Mouse (Mus musculus) heart, adult 2 months (tissue): Measurements from ENCODE around the gene Otud3. TPM values are rescaled to one million over a fixed set of nuclear protein-coding genes. Genes with fewer than 3 reads are reported as not detected.
"Not testable (repeated sequence)": the region's sequence is repeated elsewhere in the genome, so short reads cannot be mapped to it uniquely, and the experiment has no call there.

Experiments
- DNase-seq, 2 experiments: peaks; one replicate each; pipeline ENCODE4 v3.0.0; 2021
- H3K27ac ChIP-seq: fragments of 200-600 bp; 2 replicates; pipeline ENCODE4 v1.8.1; 2022
- H3K27me3 ChIP-seq: fragments of 200-500 bp; 2 replicates; pipeline ENCODE4 v1.6.1; 2012; ENCODE audit warnings: mild to moderate bottlenecking, low read length, inconsistent platforms, mixed read lengths; ENCODE audit not compliant: control insufficient read depth, insufficient read depth
- H3K36me3 ChIP-seq: fragments of 200-500 bp; 2 replicates; pipeline ENCODE4 v1.6.1; 2012; ENCODE audit warnings: low read length, inconsistent platforms; ENCODE audit not compliant: control insufficient read depth, insufficient read depth
- H3K4me1 ChIP-seq: fragments of 200-500 bp; 2 replicates; pipeline ENCODE4 v1.6.1; 2011; ENCODE audit warnings: low read length; ENCODE audit not compliant: control insufficient read depth, insufficient read depth
- H3K4me3 ChIP-seq: fragments of 200-600 bp; 2 replicates; pipeline ENCODE4 v1.8.1; 2022
- H3K79me2 ChIP-seq: fragments of 200-500 bp; replicated peaks from 2 replicates; pipeline ENCODE4 v1.6.1; 2012; ENCODE audit warnings: mild to moderate bottlenecking, inconsistent platforms, low read length, moderate library complexity, mixed read lengths; ENCODE audit not compliant: control insufficient read depth, insufficient read depth
- H3K9ac ChIP-seq: fragments of 200-500 bp; 2 replicates; pipeline ENCODE4 v1.6.1; 2012; ENCODE audit warnings: low read depth, mild to moderate bottlenecking, control low read depth, inconsistent platforms, low read length, mixed read lengths
- CTCF ChIP-seq: fragments of 200-600 bp; IDR thresholded peaks from 2 replicates; pipeline ENCODE4 v1.8.1; 2022; ENCODE audit warnings: antibody characterized with exemption, mild to moderate bottlenecking, moderate library complexity
- EP300 ChIP-seq: fragments of 200-500 bp; IDR thresholded peaks from 2 replicates; pipeline ENCODE4 v1.6.1; 2011; ENCODE audit warnings: low read depth, low read length, control low read depth; ENCODE audit not compliant: insufficient read depth
- POLR2A ChIP-seq: fragments of 200-500 bp; IDR thresholded peaks from 2 replicates; pipeline ENCODE4 v1.6.1; 2011; ENCODE audit warnings: mild to moderate bottlenecking, low read depth, low read length, control low read depth; ENCODE audit not compliant: insufficient read depth
- WGBS: fragments of 180-500 bp; shearing (Covaris S2); methylation state at CpG from one replicate; pipeline ENCODE4 v1.1.7; 2018; 5-methylcytosine and 5-hydroxymethylcytosine counted together
- intact Hi-C: fragments of 180-260 bp; cut with DNase I; formaldehyde crosslinking; loops from one replicate; pipeline ENCODE4 v1.15.1; 2025
- polyA plus RNA-seq: library from polyadenylated mRNA; depleted of rRNA; stranded (reverse); fragments of >200 nt; gene quantifications from 2 replicates; pipeline ENCODE4 v1.2.3, GENCODE M21; 2012
- total RNA-seq, 2 experiments: library from RNA; stranded (reverse); gene quantifications; 2 replicates each; pipeline ENCODE4 v1.2.3; 2021

The Otud3 gene
- total and polyA plus RNA-seq, 3 experiments = 6.1 to 11.7 (median 10.4) TPM

- H3K4me1 ChIP-seq = no peaks in the 10 kb centered on the region
- peaks cover 4% of the 10 kb centered on the region; the same call in 1 of the 2 replicates for H3K79me2 ChIP-seq
- no peaks in the 10 kb centered on the region for H3K27me3 ChIP-seq
- DNase-seq = no peak
- intact Hi-C loops = no loop called here
- no peak overlapping the region for H3K4me3 ChIP-seq
- no peak overlapping the region for H3K9ac ChIP-seq
- WGBS = 94% methylated on average over 18 of the region's 18 CpGs
- H3K27ac ChIP-seq = no peak overlapping the region
- no peak for TF ChIP-seq CTCF
- no peak for TF ChIP-seq POLR2A
- TF ChIP-seq EP300 = no peak
- no peaks in the 10 kb centered on the region for H3K36me3 ChIP-seq
Measured at GRCm38 (mm10) chr4:138905624-138906337, 8.0 kb downstream of the Otud3 start.

GRCm38 (mm10) chr4:138899361-138899760 lies 14.4 kb downstream of the Otud3 start:
- no peak for DNase-seq
- TF ChIP-seq EP300 (no peak), POLR2A (no peak), CTCF (no peak)
- no peak overlapping the region for H3K4me3 ChIP-seq
- 59% methylated on average over 7 of the region's 7 CpGs for WGBS
- H3K27me3 ChIP-seq = no peaks in the 10 kb centered on the region
- H3K36me3 ChIP-seq = no peaks in the 10 kb centered on the region
- H3K27ac ChIP-seq = no peak overlapping the region
- no peak overlapping the region for H3K9ac ChIP-seq
- H3K79me2 ChIP-seq = no peaks in the 10 kb centered on the region
- H3K4me1 ChIP-seq = no peaks in the 10 kb centered on the region
- intact Hi-C loops = no loop called here

GRCm38 (mm10) chr4:138893789-138894188 lies 20.0 kb downstream of the Otud3 start:
- H3K79me2 ChIP-seq, intact Hi-C loops, H3K9ac ChIP-seq, DNase-seq, H3K27me3 ChIP-seq, H3K4me3 ChIP-seq, H3K27ac ChIP-seq, H3K36me3 ChIP-seq, H3K4me1 ChIP-seq: not testable (repeated sequence)
- WGBS = 90% methylated on average over 11 of the region's 11 CpGs

- intact Hi-C loops = no loop called here
- WGBS = 83% methylated on average over 6 of the region's 6 CpGs
- no peaks in the 10 kb centered on the region for H3K4me1 ChIP-seq
- DNase-seq = no peak
- no peak overlapping the region for H3K4me3 ChIP-seq
- H3K27ac ChIP-seq = no peak overlapping the region
- H3K36me3 ChIP-seq = no peaks in the 10 kb centered on the region
- TF ChIP-seq EP300 (no peak), CTCF (no peak), POLR2A (no peak)
- no peaks in the 10 kb centered on the region for H3K79me2 ChIP-seq
- H3K27me3 ChIP-seq = no peaks in the 10 kb centered on the region
- H3K9ac ChIP-seq = no peak overlapping the region
Measured at GRCm38 (mm10) chr4:138892655-138893054, 21.1 kb downstream of the Otud3 start.

GRCm38 (mm10) chr4:138889635-138890034 lies 24.1 kb downstream of the Otud3 start:
- intact Hi-C loops = no loop called here
- Histone ChIP-seq H3K36me3 (no peaks in the 10 kb centered on the region), H3K4me3 (no peak overlapping the region), H3K4me1 (no peaks in the 10 kb centered on the region), H3K79me2 (no peaks in the 10 kb centered on the region), H3K27ac (no peak overlapping the region), H3K27me3 (no peaks in the 10 kb centered on the region), H3K9ac (no peak overlapping the region)
- TF ChIP-seq POLR2A (no peak), EP300 (no peak), CTCF (no peak)
- peak; percentile 31 to 35 for DNase-seq
- 55% methylated on average over 8 of the region's 8 CpGs for WGBS

GRCm38 (mm10) chr4:138889165-138889564 lies 24.6 kb downstream of the Otud3 start:
- no peak overlapping the region for H3K27ac ChIP-seq

More at GRCm38 (mm10) chr4:138889165-138889564, 24.6 kb downstream of the Otud3 start:
- H3K36me3 ChIP-seq = no peaks in the 10 kb centered on the region
- H3K27me3 ChIP-seq = no peaks in the 10 kb centered on the region
- H3K79me2 ChIP-seq = no peaks in the 10 kb centered on the region
- TF ChIP-seq EP300 (no peak), POLR2A (no peak), CTCF (no peak)
- H3K9ac ChIP-seq = no peak overlapping the region
- DNase-seq = no peak
- WGBS = 69% methylated on average over 7 of the region's 7 CpGs
- H3K4me1 ChIP-seq = no peaks in the 10 kb centered on the region
- intact Hi-C loops = no loop called here
- H3K4me3 ChIP-seq = no peak overlapping the region
